Mouse (Mus musculus): Measurements from ENCODE around the gene Hoxa1. TPM values are rescaled to one million over a fixed set of nuclear protein-coding genes. Genes with fewer than 3 reads are reported as not detected.

The Hoxa1 gene
- total RNA-seq (2014; fragmentation: Nextera tagmentation) (not detected in 2 replicates), total RNA-seq (2017) (0.34 TPM in 1 of 2 replicates, not detected in the other)

- peak; percentile 93 for ATAC-seq (replicated peaks; ENCODE audit: low FRiP score, low TSS enrichment, poor library complexity, severe bottlenecking)
Observed at GRCm38 (mm10) chr6:52158276-52159051, at the start of gene Hoxa1. TSS of gene Hoxa1 (minus strand) at chr6:52158317.

- no peak for ATAC-seq (replicated peaks; ENCODE audit: low FRiP score, low TSS enrichment, poor library complexity, severe bottlenecking)
Observed at GRCm38 (mm10) chr6:52207684-52207976, 49.5 kb upstream of the Hoxa1 start.

GRCm38 (mm10) chr6:52206882-52207683 is 49.0 kb upstream of the Hoxa1 start:
- no peak for ATAC-seq (replicated peaks; ENCODE audit: low FRiP score, low TSS enrichment, poor library complexity, severe bottlenecking)

- no peak for ATAC-seq (replicated peaks; ENCODE audit: low FRiP score, low TSS enrichment, poor library complexity, severe bottlenecking)
Observed at GRCm38 (mm10) chr6:52205638-52206621, 47.8 kb upstream of the Hoxa1 start.

GRCm38 (mm10) chr6:52205221-52205620 is 47.1 kb upstream of the Hoxa1 start:
- ATAC-seq (replicated peaks; ENCODE audit: low FRiP score, low TSS enrichment, poor library complexity, severe bottlenecking): no peak

- ATAC-seq (replicated peaks; ENCODE audit: low FRiP score, low TSS enrichment, poor library complexity, severe bottlenecking): no peak
Observed at GRCm38 (mm10) chr6:52204050-52204752, 46.1 kb upstream of the Hoxa1 start, which contains the start of gene Hoxa5. TSS of gene Hoxa5 (minus strand) at chr6:52204587.

- no peak for ATAC-seq (replicated peaks; ENCODE audit: low FRiP score, low TSS enrichment, poor library complexity, severe bottlenecking)
Observed at GRCm38 (mm10) chr6:52203371-52204049, 45.4 kb upstream of the Hoxa1 start.

- no peak for ATAC-seq (replicated peaks; ENCODE audit: low FRiP score, low TSS enrichment, poor library complexity, severe bottlenecking)
Observed at GRCm38 (mm10) chr6:52203121-52203370, 44.9 kb upstream of the Hoxa1 start.

GRCm38 (mm10) chr6:52202362-52203120 is 44.4 kb upstream of the Hoxa1 start:
- no peak for ATAC-seq (replicated peaks; ENCODE audit: low FRiP score, low TSS enrichment, poor library complexity, severe bottlenecking)

- ATAC-seq (replicated peaks; ENCODE audit: low FRiP score, low TSS enrichment, poor library complexity, severe bottlenecking): no peak
Observed at GRCm38 (mm10) chr6:52201269-52201668, 43.2 kb upstream of the Hoxa1 start.

GRCm38 (mm10) chr6:52200751-52201250 is 42.7 kb upstream of the Hoxa1 start:
- ATAC-seq (replicated peaks; ENCODE audit: low FRiP score, low TSS enrichment, poor library complexity, severe bottlenecking): no peak

GRCm38 (mm10) chr6:52200073-52200750 is 42.1 kb upstream of the Hoxa1 start:
- ATAC-seq (replicated peaks; ENCODE audit: low FRiP score, low TSS enrichment, poor library complexity, severe bottlenecking): no peak

GRCm38 (mm10) chr6:52197271-52197670 is 39.2 kb upstream of the Hoxa1 start:
- ATAC-seq (replicated peaks; ENCODE audit: low FRiP score, low TSS enrichment, poor library complexity, severe bottlenecking): no peak

- ATAC-seq (replicated peaks; ENCODE audit: low FRiP score, low TSS enrichment, poor library complexity, severe bottlenecking): no peak
Observed at GRCm38 (mm10) chr6:52196811-52197210, 38.7 kb upstream of the Hoxa1 start.

- no peak for ATAC-seq (replicated peaks; ENCODE audit: low FRiP score, low TSS enrichment, poor library complexity, severe bottlenecking)
Observed at GRCm38 (mm10) chr6:52194690-52195089, 36.6 kb upstream of the Hoxa1 start.

- peak; percentile 82 for ATAC-seq (replicated peaks; ENCODE audit: low FRiP score, low TSS enrichment, poor library complexity, severe bottlenecking)
Observed at GRCm38 (mm10) chr6:52191860-52192550, 33.9 kb upstream of the Hoxa1 start.

Measured in megakaryocyte-erythroid progenitor cell, adult 5-6 weeks (primary cell).